ENCODE assay signal across 16 mouse cellular contexts in genomic region chr6:17943877-17944617, GRCm38 (mm10).
DNase-seq lines count a peak whose midpoint lies in the region; ATAC-seq and TF ChIP-seq lines count a peak whose summit lies in the region.
"Had no signal": no experiment of that assay in that cellular context is flagged by ENCODE, and none has a peak within 500 bp of the region (broad histone marks: within the 10 kb centered on the region; RNA-seq: fewer than 3 reads in every experiment).

No protein-coding gene starts in this region.

- intact Hi-C loops in heart, postnatal 10 days (cut with DNase I), result no loop called here
- intact Hi-C loops in heart, adult 2 months (cut with DNase I), result no loop called here

- H3K9me3 ChIP-seq in embryonic facial prominence, embryonic 11.5 days (replicated peaks; ENCODE audit: control insufficient read depth, low read length), result no peaks in the 10 kb centered on the region
- no peaks in the 10 kb centered on the region for H3K9me3 ChIP-seq in embryonic facial prominence, embryonic 10.5 days
- H3K9me3 ChIP-seq in embryonic facial prominence, embryonic 14.5 days (ENCODE audit: control insufficient read depth, low read length), result no peaks in the 10 kb centered on the region
- H3K9me3 ChIP-seq: megakaryocyte, embryonic 14.5 days; neural tube, embryonic 15.5 days had no signal

- H3K27ac ChIP-seq in embryonic facial prominence, embryonic 11.5 days (replicated peaks; ENCODE audit: low read depth, low read length), result no peak overlapping the region
- no peak overlapping the region for H3K27ac ChIP-seq in embryonic facial prominence, embryonic 10.5 days (replicated peaks)
- no peak overlapping the region for H3K27ac ChIP-seq in heart, adult 2 months
- H3K27ac ChIP-seq in embryonic facial prominence, embryonic 14.5 days (replicated peaks; ENCODE audit: low read depth, low read length), result no peak overlapping the region
- H3K27ac ChIP-seq: gastrocnemius, adult 2 months; kidney, postnatal 0 days; neural tube, embryonic 15.5 days had no signal

- no peak for DNase-seq in embryonic facial prominence, embryonic 11.5 days (ENCODE audit: low spot score)
- DNase-seq in embryonic facial prominence, embryonic 10.5 days (ENCODE audit: low spot score), result no peak
- DNase-seq in heart, postnatal 10 days, result peak; percentile 12 to 35
- DNase-seq in heart, adult 2 months, result no peak
- peak; percentile 58 for DNase-seq in embryonic facial prominence, embryonic 14.5 days (ENCODE audit: low spot score)
- peak; percentile 58 for DNase-seq in lung, postnatal 14 days
- DNase-seq in cerebellum, postnatal 4 days (ENCODE audit: low spot score in 2 of 2), result no peak
- no peak for DNase-seq in spleen, adult 12 weeks (ENCODE audit: low spot score)
- DNase-seq: cerebellum, adult 18-20 months; embryo, embryonic 11 days; gastrocnemius, adult 2 months; retina, postnatal 1 day had no signal

- no peaks in the 10 kb centered on the region for H3K36me3 ChIP-seq in embryonic facial prominence, embryonic 11.5 days (replicated peaks; ENCODE audit: control insufficient read depth, insufficient read depth, low read depth, low read length)
- H3K36me3 ChIP-seq in embryonic facial prominence, embryonic 10.5 days (replicated peaks), result 0 out of 2 replicates have a peak, but pooled peaks cover 3% of the 10 kb centered on the region
- H3K36me3 ChIP-seq in heart, adult 2 months (ENCODE audit: control insufficient read depth, insufficient read depth, low read length), result no peaks in the 10 kb centered on the region; the same call in 1 of the 2 replicates
- H3K36me3 ChIP-seq in embryonic facial prominence, embryonic 14.5 days (ENCODE audit: control insufficient read depth, insufficient read depth, low read length), result 0 out of 2 replicates have a peak, but pooled peaks cover 4% of the 10 kb centered on the region

- H3K79me2 ChIP-seq in heart, adult 2 months (replicated peaks; ENCODE audit: control insufficient read depth, insufficient read depth, low read length), result no peaks in the 10 kb centered on the region

- H3K4me1 ChIP-seq in embryonic facial prominence, embryonic 11.5 days (ENCODE audit: control insufficient read depth, insufficient read depth, low read length), result no peaks in the 10 kb centered on the region
- H3K4me1 ChIP-seq in embryonic facial prominence, embryonic 10.5 days, result peaks cover 12% of the 10 kb centered on the region; the same call in 1 of the 2 replicates
- no peaks in the 10 kb centered on the region for H3K4me1 ChIP-seq in heart, adult 2 months (ENCODE audit: control insufficient read depth, insufficient read depth, low read length)
- H3K4me1 ChIP-seq in embryonic facial prominence, embryonic 14.5 days (ENCODE audit: control insufficient read depth, insufficient read depth, low read length), result no peaks in the 10 kb centered on the region
- H3K4me1 ChIP-seq: neural tube, embryonic 15.5 days had no signal

- H3K9ac ChIP-seq in embryonic facial prominence, embryonic 11.5 days (replicated peaks; ENCODE audit: low read length), result no peak overlapping the region
- H3K9ac ChIP-seq in heart, adult 2 months (ENCODE audit: low read depth, low read length), result no peak overlapping the region
- H3K9ac ChIP-seq in embryonic facial prominence, embryonic 14.5 days (ENCODE audit: low read depth, low read length), result no peak overlapping the region
- H3K9ac ChIP-seq: neural tube, embryonic 15.5 days had no signal

- TF ChIP-seq EP300 in heart, adult 2 months (IDR thresholded peaks at IDR 0.05; ENCODE audit: insufficient read depth, low read depth, low read length), result no peak

- no peaks in the 10 kb centered on the region for H3K27me3 ChIP-seq in embryonic facial prominence, embryonic 11.5 days (ENCODE audit: control insufficient read depth, insufficient read depth, low read length)
- H3K27me3 ChIP-seq in embryonic facial prominence, embryonic 10.5 days (replicated peaks; ENCODE audit: low read depth, poor library complexity, severe bottlenecking), result no peaks in the 10 kb centered on the region
- H3K27me3 ChIP-seq in heart, adult 2 months (ENCODE audit: control insufficient read depth, insufficient read depth, low read length), result no peaks in the 10 kb centered on the region
- H3K27me3 ChIP-seq in embryonic facial prominence, embryonic 14.5 days (replicated peaks; ENCODE audit: control insufficient read depth, insufficient read depth, low read length), result no peaks in the 10 kb centered on the region
- H3K27me3 ChIP-seq: megakaryocyte, embryonic 14.5 days; neural tube, embryonic 15.5 days had no signal

- H3K4me3 ChIP-seq in embryonic facial prominence, embryonic 11.5 days (ENCODE audit: low read depth, low read length), result no peak overlapping the region
- H3K4me3 ChIP-seq in embryonic facial prominence, embryonic 10.5 days, result no peak overlapping the region
- H3K4me3 ChIP-seq in heart, adult 2 months, result no peak overlapping the region
- no peak overlapping the region for H3K4me3 ChIP-seq in embryonic facial prominence, embryonic 14.5 days (ENCODE audit: low read depth, low read length)
- H3K4me3 ChIP-seq: gastrocnemius, adult 2 months; megakaryocyte, embryonic 14.5 days; neural tube, embryonic 15.5 days had no signal

- TF ChIP-seq POLR2A in heart, adult 2 months (IDR thresholded peaks at IDR 0.05; ENCODE audit: insufficient read depth, low read depth, low read length), result no peak

- H3K4me2 ChIP-seq in embryonic facial prominence, embryonic 11.5 days (ENCODE audit: low read depth, low read length), result no peak overlapping the region
- no peak overlapping the region for H3K4me2 ChIP-seq in embryonic facial prominence, embryonic 14.5 days (ENCODE audit: low read depth, low read length)
- H3K4me2 ChIP-seq: liver, embryonic 11.5 days; neural tube, embryonic 15.5 days had no signal

- TF ChIP-seq CTCF in heart, adult 2 months (IDR thresholded peaks at IDR 0.05), result no peak

- ATAC-seq in embryonic facial prominence, embryonic 11.5 days (replicated peaks; ENCODE audit: insufficient number of reproducible peaks, low FRiP score, low TSS enrichment, low read depth), result 0 out of 2 replicates have a peak, but pooled peaks have one; percentile 48
- peak; percentile 33; the same call in 1 of the 2 replicates for ATAC-seq in embryonic facial prominence, embryonic 14.5 days (ENCODE audit: low read depth)

- 61% methylated on average over 9 of the region's 9 CpGs for WGBS in embryonic facial prominence, embryonic 11.5 days
- WGBS in embryonic facial prominence, embryonic 10.5 days, result 78% methylated on average over 9 of the region's 9 CpGs
- WGBS in heart, adult 2 months, result 52% methylated on average over 9 of the region's 9 CpGs
- WGBS in embryonic facial prominence, embryonic 14.5 days, result 64% methylated on average over 9 of the region's 9 CpGs

Comparison
In these comparisons a context has a peak if more than half of its experiments do, and no peak if none do; other contexts are left out.
1. DNase-seq: peak in heart, postnatal 10 days (2 of 2), embryonic facial prominence, embryonic 14.5 days (single experiment) and lung, postnatal 14 days (single experiment); none in embryonic facial prominence, embryonic 11.5 days (single experiment), embryonic facial prominence, embryonic 10.5 days (single experiment), heart, adult 2 months (0 of 2), cerebellum, postnatal 4 days (0 of 2) and spleen, adult 12 weeks (single experiment).